Mouse (Mus musculus) macrophage (primary cell): ENCODE results near the gene Smad6. TPM values are rescaled to one million over a fixed set of nuclear protein-coding genes. Genes with fewer than 3 reads are reported as not detected.

Experiments used
- H3K27ac ChIP-seq: fragments of 350-480 bp; formaldehyde crosslinking; 2 replicates; pipeline ENCODE4 v1.9.0; 2021
- H3K36me3 ChIP-seq: fragments of 350-480 bp; formaldehyde crosslinking; 2 replicates; pipeline ENCODE4 v1.9.0; 2021; ENCODE audit errors: inconsistent target
- H3K4me3 ChIP-seq: fragments of 350-480 bp; formaldehyde crosslinking; 2 replicates; pipeline ENCODE4 v1.9.0; 2021; ENCODE audit errors: inconsistent target
- H3K79me2 ChIP-seq: fragments of 350-480 bp; formaldehyde crosslinking; 2 replicates; pipeline ENCODE4 v1.9.0; 2021; ENCODE audit errors: inconsistent target
- WGBS: methylation state at CpG from one replicate; pipeline ENCODE4 v1.1.7; 2026; ENCODE audit warnings: inconsistent platforms; ENCODE audit not compliant: missing documents; 5-methylcytosine and 5-hydroxymethylcytosine counted together
- polyA plus RNA-seq: library from polyadenylated mRNA; stranded (reverse); fragments of 250-400 nt; gene quantifications from 3 replicates; pipeline ENCODE4 v1.2.4, GENCODE M21; 2018; ENCODE audit warnings: inconsistent platforms

Gene Smad6
- polyA plus RNA-seq, 1 experiment from 2014 or later: 0.09 TPM

DNA sequence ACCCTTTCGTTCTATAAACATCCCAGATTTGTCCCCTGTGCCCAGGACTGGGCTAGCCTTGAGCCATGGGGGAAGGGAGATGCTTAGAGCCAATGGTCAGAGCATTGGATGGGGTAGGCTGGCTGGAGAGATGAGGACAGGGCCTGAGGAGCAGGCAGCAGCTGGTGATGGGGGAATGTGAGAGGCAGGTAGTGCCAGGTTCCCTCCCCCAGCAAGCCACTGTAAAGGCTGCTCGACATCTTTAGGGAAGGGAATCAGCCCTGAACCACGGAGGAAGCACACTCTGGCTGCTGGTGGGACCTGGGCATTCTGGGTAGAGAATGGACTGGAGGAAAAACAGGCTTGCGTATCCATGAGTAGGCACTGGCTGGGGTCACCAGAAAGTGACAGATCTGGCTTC, 72.5 kb downstream of the Smad6 start:
- Histone ChIP-seq H3K79me2 (no peaks in the 10 kb centered on the region), H3K4me3 (no peak overlapping the region), H3K27ac (no peak overlapping the region), H3K36me3 (no peaks in the 10 kb centered on the region)
- WGBS: 53% methylated on average over 4 of the region's 4 CpGs

DNA sequence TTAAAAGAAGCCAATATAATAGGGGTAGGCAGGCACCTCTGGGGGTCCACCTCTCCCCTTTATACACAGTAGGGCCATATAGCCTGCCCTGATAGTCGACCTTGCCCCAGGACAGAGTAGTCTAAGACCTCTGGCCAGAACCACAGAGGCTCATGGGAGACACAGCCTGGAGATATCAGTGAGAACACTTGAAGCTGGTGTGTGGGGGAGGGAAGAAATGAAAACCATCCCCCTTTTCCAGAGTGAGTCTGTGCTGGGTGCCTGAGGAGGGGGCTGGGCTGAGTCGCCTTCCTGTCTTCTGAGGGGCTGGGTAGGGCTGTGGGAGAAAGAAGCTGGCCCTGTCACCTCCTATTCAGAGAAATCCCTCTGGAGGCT, 79.3 kb downstream of the Smad6 start:
- H3K27ac ChIP-seq: no peak overlapping the region
- WGBS: 67% methylated on average over 2 of the region's 2 CpGs
- H3K4me3 ChIP-seq: no peak overlapping the region
- no peaks in the 10 kb centered on the region for H3K36me3 ChIP-seq
- no peaks in the 10 kb centered on the region for H3K79me2 ChIP-seq

GRCm38 (mm10) chr9:63941747-63942607, 79.9 kb downstream of the Smad6 start:
- H3K36me3 ChIP-seq: no peaks in the 10 kb centered on the region
- WGBS: 85% methylated on average over 12 of the region's 12 CpGs
- H3K79me2 ChIP-seq: no peaks in the 10 kb centered on the region
- H3K27ac ChIP-seq: no peak overlapping the region
- H3K4me3 ChIP-seq: no peak overlapping the region

- Histone ChIP-seq H3K4me3 (no peak overlapping the region), H3K27ac (no peak overlapping the region), H3K79me2 (no peaks in the 10 kb centered on the region), H3K36me3 (no peaks in the 10 kb centered on the region)
- 69% methylated on average over 5 of the region's 5 CpGs for WGBS
These were observed 85.6 kb downstream of the Smad6 start for GRCm38 (mm10) chr9:63936256-63936655.

DNA sequence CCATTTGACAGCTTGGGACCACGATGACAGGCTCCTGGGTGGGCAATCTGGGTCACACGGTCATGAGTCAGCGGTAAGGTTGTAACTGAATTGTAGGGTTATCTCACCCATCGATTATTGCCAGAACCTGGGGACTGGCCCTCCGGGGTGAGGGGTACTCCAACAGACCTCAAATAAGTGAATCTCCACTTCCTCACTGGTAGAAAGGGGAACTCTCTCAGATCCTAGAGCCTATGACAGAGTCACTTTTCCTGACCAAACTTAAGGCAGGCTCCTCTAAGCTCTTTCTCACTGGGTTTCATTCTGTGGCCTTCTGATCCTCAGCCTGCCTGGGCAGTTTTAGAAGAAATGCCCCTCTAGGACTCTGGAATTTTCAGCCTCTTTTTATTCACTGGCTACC, 88.8 kb downstream of the Smad6 start:
- Histone ChIP-seq H3K27ac (no peak overlapping the region), H3K79me2 (no peaks in the 10 kb centered on the region)
- 38% methylated on average over 5 of the region's 5 CpGs for WGBS

DNA sequence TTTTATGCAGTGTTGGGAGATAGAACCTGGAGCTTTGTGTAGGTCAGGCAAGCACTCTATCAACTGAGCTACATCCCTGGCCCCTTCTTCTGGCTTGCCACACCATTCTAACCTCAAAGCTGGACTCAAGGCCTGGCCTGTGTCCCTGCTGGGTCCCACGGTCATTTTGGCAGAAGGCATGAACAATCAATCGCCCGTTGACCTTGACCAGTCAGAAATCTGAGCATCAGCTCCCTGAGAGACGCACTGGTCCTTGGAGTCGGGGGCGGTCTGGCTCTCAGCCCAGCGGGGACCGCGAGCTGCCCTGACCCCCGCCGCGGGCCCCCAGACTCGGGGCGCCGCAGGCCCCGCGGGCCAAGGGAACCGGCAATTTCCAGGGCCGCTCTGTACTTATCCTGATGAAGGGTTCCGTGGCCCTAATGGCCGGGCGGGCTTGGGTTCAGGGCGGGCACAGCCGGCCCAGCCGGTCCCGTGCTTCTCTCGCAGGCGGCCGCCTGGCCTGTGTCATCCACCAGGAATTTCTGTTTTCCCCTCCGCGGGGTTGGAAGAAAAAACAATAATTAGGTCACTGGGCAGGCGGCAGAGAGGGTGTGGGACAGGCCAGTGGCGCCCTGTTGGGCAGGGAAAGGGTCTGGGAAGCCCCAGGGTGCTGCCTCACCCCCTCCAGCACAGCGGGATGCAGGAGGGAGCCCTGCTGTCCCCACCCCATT, 94.4 kb downstream of the Smad6 start:
- no peak overlapping the region for H3K4me3 ChIP-seq
- WGBS: 37% methylated on average over 34 of the region's 34 CpGs

More for the DNA sequence above, 88.8 kb downstream of the Smad6 start:
- no peaks in the 10 kb centered on the region for H3K36me3 ChIP-seq
- H3K4me3 ChIP-seq: no peak overlapping the region

GRCm38 (mm10) chr9:63926377-63926776, 95.5 kb downstream of the Smad6 start:
- WGBS: 97% methylated on average over 7 of the region's 7 CpGs
- no peaks in the 10 kb centered on the region for H3K79me2 ChIP-seq
- H3K27ac ChIP-seq: no peak overlapping the region
- no peaks in the 10 kb centered on the region for H3K36me3 ChIP-seq
- H3K4me3 ChIP-seq: no peak overlapping the region

More for the DNA sequence above, 94.4 kb downstream of the Smad6 start:
- no peaks in the 10 kb centered on the region for H3K36me3 ChIP-seq
- no peaks in the 10 kb centered on the region for H3K79me2 ChIP-seq
- no peak overlapping the region for H3K27ac ChIP-seq

DNA sequence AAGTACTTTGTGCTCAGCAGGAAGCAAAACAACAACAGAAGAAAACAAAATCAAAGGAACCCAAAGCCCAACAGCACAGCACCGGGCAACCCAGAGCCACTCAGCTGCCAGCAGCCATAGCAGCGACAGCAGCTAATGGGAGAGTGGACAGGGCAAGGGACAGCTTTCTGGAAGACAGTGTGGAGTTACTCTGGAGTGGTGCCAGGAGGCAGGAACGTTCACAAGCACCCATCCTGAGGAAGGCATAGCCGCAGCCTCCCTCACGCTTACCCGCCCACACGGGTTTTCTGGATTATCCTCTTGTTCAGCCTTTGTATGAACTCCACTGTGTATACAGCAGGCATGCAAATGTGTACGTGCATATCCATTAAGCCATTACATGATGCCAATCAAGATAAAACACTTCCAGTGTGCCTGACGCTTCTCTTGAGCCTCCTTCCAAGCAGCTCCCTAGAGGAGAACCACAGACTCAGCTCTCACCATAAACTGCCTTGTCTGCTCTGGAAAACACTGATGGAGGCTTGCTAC, 98.6 kb downstream of the Smad6 start:
- Histone ChIP-seq H3K27ac (no peak overlapping the region), H3K79me2 (no peaks in the 10 kb centered on the region), H3K4me3 (no peak overlapping the region), H3K36me3 (no peaks in the 10 kb centered on the region)
- WGBS: 91% methylated on average over 9 of the region's 9 CpGs

GRCm38 (mm10) chr9:63919708-63920107, 102.2 kb downstream of the Smad6 start:
- no peaks in the 10 kb centered on the region for H3K79me2 ChIP-seq
- 90% methylated on average over 3 of the region's 3 CpGs for WGBS
- H3K36me3 ChIP-seq: no peaks in the 10 kb centered on the region
- H3K27ac ChIP-seq: no peak overlapping the region
- no peak overlapping the region for H3K4me3 ChIP-seq

DNA sequence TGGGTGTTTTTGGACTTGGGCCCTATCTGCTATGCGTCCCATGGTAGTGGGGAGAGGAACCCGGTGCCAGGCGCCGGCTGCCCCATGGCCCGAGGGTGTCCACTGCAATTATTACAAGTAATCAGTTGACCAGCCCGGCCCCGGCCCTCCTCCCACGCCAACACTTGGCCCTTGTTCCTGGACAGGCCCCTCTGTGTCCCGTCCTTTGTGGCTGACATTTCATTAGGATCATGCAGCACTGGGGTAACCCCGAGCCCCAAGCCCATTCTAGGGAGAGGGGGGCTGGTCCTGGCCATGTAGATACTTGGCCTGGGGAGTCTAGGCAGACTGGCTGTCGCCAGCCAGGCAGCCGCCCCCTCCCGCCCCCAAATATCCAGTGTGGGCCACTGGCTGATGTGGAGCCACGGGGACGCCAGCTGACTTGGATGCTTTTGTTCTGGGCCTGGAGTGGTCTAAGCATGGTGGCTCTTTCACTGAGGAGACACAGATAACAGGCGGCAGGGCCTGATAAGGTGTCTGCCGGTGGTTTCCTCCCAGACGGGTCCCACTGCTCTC, 102.8 kb downstream of the Smad6 start:
- WGBS: 94% methylated on average over 18 of the region's 18 CpGs
- Histone ChIP-seq H3K79me2 (no peaks in the 10 kb centered on the region), H3K4me3 (no peak overlapping the region), H3K36me3 (no peaks in the 10 kb centered on the region), H3K27ac (no peak overlapping the region)

DNA sequence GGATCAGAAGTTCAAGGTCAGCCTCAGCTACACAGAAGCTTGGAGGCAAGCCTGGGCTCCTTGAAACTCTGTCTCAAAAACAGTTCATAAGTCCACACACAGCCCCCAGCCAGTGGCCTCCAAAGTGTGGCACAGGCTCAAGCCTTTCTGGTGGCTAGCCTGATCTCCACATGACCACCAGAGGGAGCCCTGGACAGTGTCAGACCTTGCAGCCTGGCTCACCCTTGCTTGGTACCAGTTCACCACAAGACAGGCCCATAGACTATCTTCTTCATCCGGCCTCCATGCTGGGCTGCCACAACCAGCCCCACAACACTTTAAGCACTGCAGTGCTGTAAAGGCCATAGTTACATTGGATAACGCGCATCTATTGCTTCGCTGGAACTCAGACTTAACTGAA, 103.6 kb downstream of the Smad6 start:
- Histone ChIP-seq H3K36me3 (no peaks in the 10 kb centered on the region), H3K27ac (no peak overlapping the region), H3K4me3 (no peak overlapping the region), H3K79me2 (no peaks in the 10 kb centered on the region)
- WGBS: 82% methylated on average over 4 of the region's 4 CpGs

DNA sequence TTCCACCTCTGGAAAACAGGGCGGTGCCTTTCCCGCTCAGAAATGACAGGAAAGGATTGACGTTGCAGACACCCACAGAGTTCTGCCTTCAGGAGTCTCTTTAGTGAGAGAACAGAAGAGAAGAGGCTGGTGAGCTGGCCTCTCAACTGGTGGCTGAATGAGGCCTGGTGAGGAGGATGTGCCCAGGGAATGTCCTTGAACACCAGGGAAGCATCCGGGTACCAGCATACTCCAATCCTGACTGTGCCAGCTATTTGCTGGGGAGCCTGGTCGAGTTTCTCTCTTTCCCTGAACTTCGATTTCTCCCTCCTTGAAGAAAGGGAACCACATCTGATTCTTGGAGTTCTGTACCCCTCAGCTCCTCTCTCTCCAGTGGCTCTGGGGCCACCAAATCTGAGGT, 105.4 kb downstream of the Smad6 start:
- Histone ChIP-seq H3K36me3 (no peaks in the 10 kb centered on the region), H3K27ac (no peak overlapping the region), H3K79me2 (no peaks in the 10 kb centered on the region), H3K4me3 (no peak overlapping the region)
- WGBS: 75% methylated on average over 6 of the region's 6 CpGs

DNA sequence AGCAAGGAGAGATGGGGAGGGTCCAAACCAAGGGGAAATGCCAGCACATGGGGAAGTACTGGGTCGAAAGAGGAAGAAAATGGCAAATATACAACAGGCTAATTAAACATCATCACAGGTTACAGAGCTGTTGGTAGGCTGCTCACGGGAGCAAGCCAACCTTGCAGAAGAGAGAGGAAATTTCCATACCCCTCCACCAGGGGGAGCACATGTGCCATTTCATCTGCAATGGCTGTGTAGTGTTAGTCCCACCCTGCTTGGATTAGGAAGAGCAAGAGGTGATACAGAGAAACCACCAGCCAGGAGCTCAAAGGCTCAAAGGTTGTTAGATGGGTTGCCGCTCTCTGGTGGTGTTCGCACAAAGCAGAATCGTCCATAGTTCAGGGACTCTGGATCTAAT, 105.9 kb downstream of the Smad6 start:
- Histone ChIP-seq H3K36me3 (no peaks in the 10 kb centered on the region), H3K27ac (no peak overlapping the region), H3K79me2 (no peaks in the 10 kb centered on the region), H3K4me3 (no peak overlapping the region)
- 42% methylated on average over 5 of the region's 5 CpGs for WGBS

DNA sequence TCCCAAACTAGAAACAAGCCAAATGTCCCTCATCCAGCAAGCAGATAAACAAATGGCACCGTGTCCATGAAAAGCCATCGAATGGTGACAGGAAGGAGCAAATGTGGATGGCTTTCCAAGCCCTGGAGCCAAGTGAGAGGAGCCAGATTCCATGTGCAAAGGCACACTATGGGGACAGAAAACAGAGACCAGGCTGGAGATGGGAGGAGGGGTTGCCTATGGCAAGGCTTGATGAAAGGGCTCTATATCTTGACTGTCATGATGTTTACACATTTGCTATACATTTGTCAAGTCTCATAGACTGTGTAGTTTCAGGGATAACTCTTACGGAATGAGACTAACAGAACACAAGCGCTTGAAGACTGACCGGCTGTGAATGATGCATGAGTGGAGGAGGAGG, 106.9 kb downstream of the Smad6 start:
- no peak overlapping the region for H3K27ac ChIP-seq
- WGBS: 92% methylated on average over 5 of the region's 5 CpGs

DNA sequence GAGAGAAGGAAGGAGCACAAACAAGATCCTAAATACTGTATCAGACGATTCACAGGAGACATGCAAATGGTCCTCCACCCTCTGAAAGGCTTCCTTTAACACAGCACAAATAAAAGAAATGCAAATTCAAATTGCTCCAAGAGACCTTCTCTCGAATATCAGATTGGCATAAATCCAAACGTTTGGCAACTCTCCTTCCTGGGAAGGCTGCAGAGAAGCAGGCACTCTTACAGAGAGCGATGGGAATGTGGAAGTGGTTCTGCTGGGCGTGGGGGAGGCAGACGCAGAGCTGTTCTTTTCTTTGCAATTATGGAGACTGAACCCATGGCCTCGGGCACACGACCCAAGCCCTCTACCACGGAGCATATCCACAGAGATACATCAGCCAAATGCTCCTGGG, 109.8 kb downstream of the Smad6 start:
- no peak overlapping the region for H3K27ac ChIP-seq
- 47% methylated on average over 9 of the region's 9 CpGs for WGBS
- no peak overlapping the region for H3K4me3 ChIP-seq
- H3K36me3 ChIP-seq: no peaks in the 10 kb centered on the region
- H3K79me2 ChIP-seq: no peaks in the 10 kb centered on the region

More for the DNA sequence above, 106.9 kb downstream of the Smad6 start:
- no peaks in the 10 kb centered on the region for H3K36me3 ChIP-seq
- no peak overlapping the region for H3K4me3 ChIP-seq
- H3K79me2 ChIP-seq: no peaks in the 10 kb centered on the region
